Mouse (Mus musculus) brain, embryonic 14.5 days (tissue): ENCODE data around the gene Slc22a15.

Experiments
- CTCF ChIP-seq: fragments of 200-500 bp; IDR thresholded peaks from 2 replicates; pipeline ENCODE4 v1.5.1; 2012; ENCODE audit warnings: inconsistent platforms, mild to moderate bottlenecking, moderate library complexity, borderline replicate concordance; ENCODE audit not compliant: insufficient read depth, insufficient read length; ENCODE audit errors: extremely low read depth
- POLR2A ChIP-seq: fragments of 200-500 bp; IDR thresholded peaks from 2 replicates; pipeline ENCODE4 v1.6.1; 2012; ENCODE audit warnings: mild to moderate bottlenecking, inconsistent platforms, borderline replicate concordance; ENCODE audit not compliant: poor library complexity, insufficient read depth, insufficient read length, severe bottlenecking; ENCODE audit errors: extremely low read depth

DNA sequence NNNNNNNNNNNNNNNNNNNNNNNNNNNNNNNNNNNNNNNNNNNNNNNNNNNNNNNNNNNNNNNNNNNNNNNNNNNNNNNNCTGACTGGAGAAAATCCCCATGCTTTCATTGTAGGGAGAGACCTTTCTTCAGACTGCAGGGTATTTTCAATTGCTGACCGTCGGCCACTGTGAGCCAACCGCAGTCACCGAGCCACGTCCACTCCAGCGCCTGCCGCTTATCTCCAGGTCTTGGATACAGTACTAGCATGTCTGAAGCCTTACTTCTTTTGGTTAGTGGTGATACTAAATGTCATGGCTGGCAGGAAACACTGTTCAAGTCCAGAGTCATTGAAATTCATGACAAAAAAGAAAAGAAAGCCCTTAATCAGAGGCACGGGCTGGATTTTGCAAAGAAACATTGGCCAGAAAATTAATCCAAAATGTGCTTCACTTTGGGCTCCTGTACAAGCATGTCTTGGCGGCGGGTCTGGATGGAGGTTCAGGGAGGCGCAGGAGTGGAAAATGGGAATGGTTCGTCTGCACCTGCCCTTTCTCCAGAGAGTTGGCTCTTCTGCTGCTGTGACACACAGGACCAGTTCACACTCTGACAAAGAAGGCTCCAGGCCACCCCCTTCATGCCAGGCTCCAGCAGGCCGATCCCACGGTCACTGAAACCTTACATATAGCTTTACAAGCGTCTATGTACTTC is 37.0 kb upstream of the Slc22a15 start:
- TF ChIP-seq CTCF, result no peak
- TF ChIP-seq POLR2A, result no peak
